Mouse (Mus musculus): ENCODE results near the gene Prdm16. TPM values are rescaled to one million over a fixed set of nuclear protein-coding genes. Genes with fewer than 3 reads are reported as not detected.

Prdm16 gene
- polyA plus RNA-seq, 1 experiment from 2014 or later = 19.4 TPM

DNA sequence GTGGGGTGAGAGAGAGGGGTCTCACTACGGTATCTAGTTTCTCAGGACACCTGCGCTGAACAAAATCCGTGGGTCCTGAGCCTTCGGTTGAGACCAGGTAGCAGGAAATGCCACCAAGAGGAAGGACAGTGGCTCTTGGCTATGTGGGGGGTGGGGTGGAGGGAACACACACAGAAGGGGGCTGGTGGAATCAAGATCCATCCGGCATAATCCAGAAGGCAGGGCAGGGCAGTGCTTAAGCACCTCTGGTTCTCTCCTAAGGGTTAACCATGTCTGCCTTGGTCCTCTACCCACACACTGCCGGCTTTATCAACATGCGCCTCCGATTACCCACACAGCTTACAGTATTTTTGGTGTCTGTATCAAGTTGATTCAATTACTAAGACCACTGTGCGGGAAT, 191.0 kb downstream of the Prdm16 start:
- no peak for ATAC-seq (ENCODE audit: insufficient read depth)
- no peak for DNase-seq
- 55% methylated on average over 9 of the region's 9 CpGs for WGBS
- no peaks in the 10 kb centered on the region for H3K36me3 ChIP-seq (ENCODE audit: insufficient read depth)
- H3K4me3 ChIP-seq (ENCODE audit: low read depth, low read length) = no peak overlapping the region
- TF ChIP-seq CTCF (IDR thresholded peaks at IDR 0.05; ENCODE audit: low read depth) = no peak
- H3K9ac ChIP-seq = no peak overlapping the region
- no peaks in the 10 kb centered on the region for H3K9me3 ChIP-seq (ENCODE audit: low read depth, low read length)
- no peaks in the 10 kb centered on the region for H3K4me1 ChIP-seq (ENCODE audit: insufficient read depth)
- H3K4me2 ChIP-seq = no peak overlapping the region
- H3K27me3 ChIP-seq (ENCODE audit: insufficient read depth, low read length) = peaks cover 7% of the 10 kb centered on the region; the same call in 1 of the 2 replicates
- H3K27ac ChIP-seq (ENCODE audit: low read depth) = no peak overlapping the region

- Histone ChIP-seq H3K9ac (0 out of 2 replicates have a peak overlapping the region, but pooled peaks have one; percentile 5), H3K9me3 (ENCODE audit: low read depth, low read length) (no peaks in the 10 kb centered on the region), H3K4me2 (no peak overlapping the region), H3K36me3 (ENCODE audit: insufficient read depth) (no peaks in the 10 kb centered on the region), H3K4me1 (ENCODE audit: insufficient read depth) (no peaks in the 10 kb centered on the region; the same call in 1 of the 2 replicates), H3K27ac (ENCODE audit: low read depth) (no peak overlapping the region), H3K27me3 (ENCODE audit: insufficient read depth, low read length) (peaks cover 7% of the 10 kb centered on the region; the same call in 1 of the 2 replicates), H3K4me3 (ENCODE audit: low read depth, low read length) (no peak overlapping the region)
- no peak for DNase-seq
- no peak for TF ChIP-seq CTCF (IDR thresholded peaks at IDR 0.05; ENCODE audit: low read depth)
- 19% methylated on average over 9 of the region's 9 CpGs for WGBS
- no peak for ATAC-seq (ENCODE audit: insufficient read depth)
Observed at GRCm38 (mm10) chr4:154442645-154443304, 193.9 kb downstream of the Prdm16 start.

DNA sequence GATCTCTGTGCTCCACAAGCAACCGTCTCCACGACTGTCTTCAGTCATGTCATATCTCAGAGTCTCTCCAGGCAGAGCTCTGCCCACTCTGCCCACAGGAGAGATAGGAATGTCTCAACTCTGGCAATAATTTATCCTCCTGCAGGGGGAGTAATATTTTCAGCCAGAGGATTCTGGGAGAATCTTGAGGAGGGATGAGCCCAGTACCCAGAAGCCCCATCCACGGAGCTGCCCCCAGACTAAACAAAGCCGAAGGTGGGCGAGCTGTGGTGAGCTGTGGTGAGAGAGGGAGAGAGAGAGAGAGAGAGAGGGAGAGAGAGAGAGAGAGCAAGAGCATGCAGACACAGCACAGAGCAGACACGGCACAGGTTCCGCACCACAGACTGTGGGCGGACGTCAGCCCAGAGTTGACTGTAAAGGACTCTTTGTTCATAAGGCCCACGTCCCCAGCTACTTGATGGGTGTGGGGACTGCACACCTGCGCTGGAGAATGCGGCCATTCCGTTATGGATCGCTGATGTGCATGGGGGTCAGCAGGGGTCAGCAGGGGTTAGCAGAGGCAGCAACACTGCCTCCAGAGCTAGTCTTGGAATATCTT, 197.1 kb downstream of the Prdm16 start:
- no peak overlapping the region for H3K9ac ChIP-seq
- H3K36me3 ChIP-seq (ENCODE audit: insufficient read depth) = no peaks in the 10 kb centered on the region
- peak; percentile 17; the same call in 1 of the 2 replicates for ATAC-seq (ENCODE audit: insufficient read depth)
- no peaks in the 10 kb centered on the region for H3K9me3 ChIP-seq (ENCODE audit: low read depth, low read length)
- H3K27me3 ChIP-seq (ENCODE audit: insufficient read depth, low read length) = 0 out of 2 replicates have a peak, but pooled peaks cover 3% of the 10 kb centered on the region
- H3K4me1 ChIP-seq (ENCODE audit: insufficient read depth) = no peaks in the 10 kb centered on the region; the same call in 1 of the 2 replicates
- peak; percentile 18; the same call in 1 of the 2 replicates for TF ChIP-seq CTCF (IDR thresholded peaks at IDR 0.05; ENCODE audit: low read depth)
- H3K4me3 ChIP-seq (ENCODE audit: low read depth, low read length) = no peak overlapping the region
- no peak overlapping the region for H3K27ac ChIP-seq (ENCODE audit: low read depth)
- WGBS = 49% methylated on average over 14 of the region's 14 CpGs
- DNase-seq = no peak
- H3K4me2 ChIP-seq = no peak overlapping the region

GRCm38 (mm10) chr4:154438610-154439009, 198.1 kb downstream of the Prdm16 start:
- DNase-seq (peak; percentile 59), ATAC-seq (ENCODE audit: insufficient read depth) (peak; percentile 65)
- Histone ChIP-seq H3K4me1 (ENCODE audit: insufficient read depth) (no peaks in the 10 kb centered on the region; the same call in 1 of the 2 replicates), H3K27me3 (ENCODE audit: insufficient read depth, low read length) (0 out of 2 replicates have a peak, but pooled peaks cover 3% of the 10 kb centered on the region), H3K9ac (no peak overlapping the region), H3K9me3 (ENCODE audit: low read depth, low read length) (no peaks in the 10 kb centered on the region), H3K27ac (ENCODE audit: low read depth) (no peak overlapping the region), H3K36me3 (ENCODE audit: insufficient read depth) (no peaks in the 10 kb centered on the region), H3K4me2 (no peak overlapping the region), H3K4me3 (ENCODE audit: low read depth, low read length) (no peak overlapping the region)
- 51% methylated on average over 15 of the region's 15 CpGs for WGBS
- no peak for TF ChIP-seq CTCF (IDR thresholded peaks at IDR 0.05; ENCODE audit: low read depth)

GRCm38 (mm10) chr4:154429770-154430169, 206.9 kb downstream of the Prdm16 start:
- Histone ChIP-seq H3K9ac (no peak overlapping the region), H3K4me2 (no peak overlapping the region), H3K4me1 (ENCODE audit: insufficient read depth) (peaks cover 4% of the 10 kb centered on the region; the same call in 1 of the 2 replicates), H3K9me3 (ENCODE audit: low read depth, low read length) (no peaks in the 10 kb centered on the region), H3K36me3 (ENCODE audit: insufficient read depth) (no peaks in the 10 kb centered on the region), H3K4me3 (ENCODE audit: low read depth, low read length) (no peak overlapping the region), H3K27ac (ENCODE audit: low read depth) (no peak overlapping the region), H3K27me3 (ENCODE audit: insufficient read depth, low read length) (no peaks in the 10 kb centered on the region)
- TF ChIP-seq CTCF (IDR thresholded peaks at IDR 0.05; ENCODE audit: low read depth) = no peak
- WGBS = 61% methylated on average over 2 of the region's 2 CpGs
- DNase-seq (no peak), ATAC-seq (ENCODE audit: insufficient read depth) (no peak)

DNA sequence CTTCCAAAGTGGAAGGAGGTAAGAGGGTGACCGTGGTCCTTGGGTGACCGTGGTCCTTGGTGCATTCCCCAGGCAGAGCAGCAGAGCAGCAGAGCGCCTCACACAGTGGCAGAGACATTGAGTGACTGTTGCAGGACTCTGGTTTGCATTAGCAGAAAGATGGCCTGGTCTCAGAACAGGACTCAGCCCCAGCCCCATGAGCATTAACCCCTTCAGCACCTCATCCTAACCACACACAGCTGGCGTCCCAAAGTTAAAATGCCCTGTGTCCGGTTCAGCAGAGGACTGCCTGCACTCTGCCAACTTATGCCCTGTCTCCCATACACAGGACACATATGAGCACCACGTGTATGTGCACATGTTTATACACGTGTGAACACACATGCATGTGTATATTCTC, 209.8 kb downstream of the Prdm16 start:
- Histone ChIP-seq H3K4me2 (no peak overlapping the region), H3K27ac (ENCODE audit: low read depth) (no peak overlapping the region), H3K27me3 (ENCODE audit: insufficient read depth, low read length) (peaks cover 7% of the 10 kb centered on the region; the same call in 1 of the 2 replicates), H3K4me3 (ENCODE audit: low read depth, low read length) (no peak overlapping the region), H3K36me3 (ENCODE audit: insufficient read depth) (no peaks in the 10 kb centered on the region), H3K9ac (no peak overlapping the region), H3K4me1 (ENCODE audit: insufficient read depth) (peaks cover 8% of the 10 kb centered on the region; the same call in 1 of the 2 replicates), H3K9me3 (ENCODE audit: low read depth, low read length) (no peaks in the 10 kb centered on the region)
- ATAC-seq (ENCODE audit: insufficient read depth) (no peak), DNase-seq (no peak)
- 73% methylated on average over 7 of the region's 7 CpGs for WGBS
- TF ChIP-seq CTCF (IDR thresholded peaks at IDR 0.05; ENCODE audit: low read depth) = no peak

GRCm38 (mm10) chr4:154425284-154425683, 211.4 kb downstream of the Prdm16 start:
- WGBS = 46% methylated on average over 17 of the region's 17 CpGs
- TF ChIP-seq CTCF (IDR thresholded peaks at IDR 0.05; ENCODE audit: low read depth) = no peak
- H3K4me1 ChIP-seq (ENCODE audit: insufficient read depth) = peaks cover 8% of the 10 kb centered on the region; the same call in 1 of the 2 replicates
- no peaks in the 10 kb centered on the region for H3K36me3 ChIP-seq (ENCODE audit: insufficient read depth)
- no peak overlapping the region for H3K4me2 ChIP-seq
- no peak overlapping the region for H3K9ac ChIP-seq
- H3K4me3 ChIP-seq (ENCODE audit: low read depth, low read length) = no peak overlapping the region
- no peaks in the 10 kb centered on the region for H3K9me3 ChIP-seq (ENCODE audit: low read depth, low read length)
- no peak overlapping the region for H3K27ac ChIP-seq (ENCODE audit: low read depth)
- H3K27me3 ChIP-seq (ENCODE audit: insufficient read depth, low read length) = peaks cover 7% of the 10 kb centered on the region; the same call in 1 of the 2 replicates
- ATAC-seq (ENCODE audit: insufficient read depth) = no peak
- no peak for DNase-seq
